Mouse (Mus musculus): ENCODE data around the gene Tmem145.
"Not testable (repeated sequence)": the region's sequence is repeated elsewhere in the genome, so short reads cannot be mapped to it uniquely, and the experiment has no call there.

The Tmem145 gene

DNA sequence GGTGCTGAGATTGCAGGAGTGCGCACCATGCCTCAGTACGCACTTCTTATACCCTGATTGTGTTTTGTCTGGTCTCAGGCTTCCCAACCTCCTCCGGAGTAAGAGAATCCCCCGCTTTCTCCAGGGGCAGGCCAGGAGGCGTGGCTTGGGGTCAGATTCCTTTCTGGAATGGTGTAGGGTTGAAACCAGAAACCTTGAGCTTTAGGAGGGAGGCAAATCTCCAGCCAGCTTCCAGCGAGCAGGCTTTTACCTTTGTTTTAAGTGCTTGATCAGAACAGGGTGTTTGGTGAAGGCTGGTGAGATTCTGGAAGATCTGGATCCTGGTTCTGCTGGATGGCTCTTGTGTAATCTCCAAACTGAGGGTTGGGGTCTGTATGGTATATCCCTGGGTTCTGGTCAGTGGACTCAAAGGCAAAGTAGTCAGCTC, 16.2 kb downstream of the Tmem145 start:
- peak in 1 of 2 experiments; percentile 47 for DNase-seq (ENCODE audit: low spot score in 2 of 2)

DNA sequence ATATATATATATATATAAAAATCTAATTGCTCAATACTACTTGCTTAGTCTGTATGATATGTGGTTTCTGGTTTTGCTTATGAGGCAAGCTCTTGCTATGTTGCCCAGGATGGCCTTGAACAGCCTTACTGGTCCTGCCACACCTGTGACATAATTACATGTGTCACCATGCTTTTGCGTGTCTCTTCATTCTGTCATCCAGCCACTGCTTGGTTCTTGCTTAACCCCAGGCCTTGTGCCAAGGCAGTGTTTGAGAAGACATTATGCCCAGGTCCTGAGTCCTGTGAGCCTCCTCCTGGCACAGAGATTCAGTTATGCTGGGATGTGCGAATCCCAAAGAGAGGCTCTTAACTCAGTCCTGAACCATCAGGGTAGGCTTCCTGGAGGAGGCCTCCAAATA, 17.3 kb downstream of the Tmem145 start:
- no peak for DNase-seq (ENCODE audit: low spot score in 2 of 2)

- not testable (repeated sequence) for DNase-seq (ENCODE audit: low spot score in 2 of 2)
These were observed 19.5 kb downstream of the Tmem145 start for GRCm38 (mm10) chr7:25325431-25325830.

DNA sequence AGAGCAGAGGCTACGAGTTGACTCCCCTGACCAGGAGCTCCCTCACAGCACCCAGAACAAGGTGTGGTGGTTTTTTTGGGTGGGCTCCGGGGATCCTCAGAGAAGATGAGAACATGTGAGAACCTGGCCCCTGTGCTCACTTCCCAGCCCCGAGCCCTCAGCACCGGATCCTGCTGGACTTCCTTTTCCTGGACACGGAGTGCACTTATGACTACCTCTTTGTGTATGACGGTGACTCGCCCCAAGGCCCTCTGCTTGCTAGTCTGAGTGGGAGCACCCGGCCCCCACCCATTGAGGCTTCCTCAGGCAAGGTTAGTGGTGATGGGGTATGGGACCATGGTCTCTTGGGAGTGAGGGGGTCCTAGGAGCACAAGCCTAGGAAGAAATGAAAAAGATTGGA, 20.3 kb downstream of the Tmem145 start:
- DNase-seq (ENCODE audit: low spot score in 2 of 2), result no peak

- peak; percentile 44 to 70 for DNase-seq (ENCODE audit: low spot score in 2 of 2)
These were observed 27.8 kb downstream of the Tmem145 start for GRCm38 (mm10) chr7:25333596-25334307.

DNA sequence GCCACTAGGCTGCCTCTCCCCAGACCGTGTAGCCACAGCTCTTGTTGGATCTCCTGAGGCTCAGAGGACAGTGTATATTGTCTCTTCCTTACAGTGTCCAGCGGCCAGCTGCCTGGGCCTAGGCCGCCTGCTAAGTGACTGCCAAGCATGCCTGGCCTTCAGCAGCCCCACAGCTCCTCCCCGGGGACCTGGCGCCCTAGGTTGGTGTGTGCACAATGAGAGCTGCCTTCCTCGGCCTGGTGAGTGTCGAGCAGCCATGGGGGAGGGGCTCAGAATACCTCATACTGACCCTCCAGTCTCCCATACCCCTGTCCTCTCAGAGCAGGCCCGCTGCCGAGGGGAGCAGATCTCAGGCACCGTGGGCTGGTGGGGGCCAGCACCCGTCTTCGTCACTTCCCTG, 28.6 kb downstream of the Tmem145 start:
- no peak for DNase-seq (ENCODE audit: low spot score in 2 of 2)

- no peak for DNase-seq (ENCODE audit: low spot score in 2 of 2)
These were observed 33.4 kb downstream of the Tmem145 start for GRCm38 (mm10) chr7:25339329-25339728.

DNA sequence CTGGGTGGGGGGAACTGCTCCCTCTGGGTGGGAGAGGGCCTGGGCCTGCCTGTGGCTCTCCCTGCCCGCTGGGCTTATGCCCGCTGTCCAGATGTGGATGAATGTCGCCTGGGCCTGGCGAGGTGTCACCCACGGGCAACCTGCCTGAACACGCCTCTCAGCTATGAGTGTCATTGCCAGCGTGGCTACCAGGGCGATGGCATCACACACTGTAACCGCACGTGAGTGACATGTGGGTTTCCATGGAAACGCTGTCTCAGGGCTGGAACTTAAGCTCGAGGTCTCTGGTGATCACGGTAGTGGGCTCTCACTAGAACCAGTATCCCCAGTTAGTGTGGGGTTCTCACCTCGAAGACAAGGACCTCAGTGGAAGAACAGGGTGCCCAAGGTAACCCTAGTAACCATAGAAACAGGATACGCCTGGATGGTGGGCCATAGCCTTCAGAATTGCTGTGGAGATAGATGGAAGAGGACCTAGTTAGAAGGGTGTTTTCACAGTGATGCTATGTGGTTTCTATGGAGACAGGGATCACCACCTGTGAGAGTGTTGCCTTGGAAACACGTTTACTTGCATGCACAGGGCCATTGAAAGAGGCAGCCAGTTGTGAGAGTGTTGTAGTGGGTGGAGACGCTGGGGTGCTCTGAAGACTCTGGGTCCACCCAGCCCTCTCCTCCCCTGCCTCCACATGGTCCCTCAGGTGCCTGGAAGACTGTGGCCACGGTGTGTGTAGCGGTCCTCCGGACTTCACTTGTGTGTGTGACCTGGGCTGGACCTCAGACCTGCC, 35.3 kb downstream of the Tmem145 start:
- no peak for DNase-seq (ENCODE audit: low spot score in 2 of 2)

- no peak for DNase-seq (ENCODE audit: low spot score in 2 of 2)
These were observed 43.0 kb downstream of the Tmem145 start for GRCm38 (mm10) chr7:25348861-25349260.

DNA sequence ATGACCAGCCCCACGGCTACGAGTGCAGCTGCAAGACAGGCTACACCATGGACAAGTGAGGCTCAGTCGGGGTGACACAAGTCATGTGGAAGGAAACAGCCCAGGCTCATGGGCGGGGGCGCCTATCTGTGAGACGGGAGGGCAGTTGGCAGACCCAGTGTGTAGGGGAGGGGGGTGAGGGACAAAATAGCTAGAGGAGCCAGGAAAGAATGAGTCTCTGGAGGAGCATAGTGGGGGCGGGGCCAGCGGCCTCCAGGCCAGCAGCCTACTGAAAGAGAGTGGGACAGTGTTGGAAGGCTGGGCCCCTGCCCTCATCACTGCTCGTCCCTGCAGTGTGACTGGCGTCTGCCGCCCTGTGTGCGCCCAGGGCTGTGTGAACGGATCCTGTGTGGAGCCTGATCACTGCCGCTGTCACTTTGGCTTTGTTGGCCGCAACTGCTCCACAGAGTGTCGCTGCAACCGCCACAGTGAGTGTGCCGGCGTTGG, 52.9 kb downstream of the Tmem145 start:
- DNase-seq (ENCODE audit: low spot score in 2 of 2), result no peak

DNA sequence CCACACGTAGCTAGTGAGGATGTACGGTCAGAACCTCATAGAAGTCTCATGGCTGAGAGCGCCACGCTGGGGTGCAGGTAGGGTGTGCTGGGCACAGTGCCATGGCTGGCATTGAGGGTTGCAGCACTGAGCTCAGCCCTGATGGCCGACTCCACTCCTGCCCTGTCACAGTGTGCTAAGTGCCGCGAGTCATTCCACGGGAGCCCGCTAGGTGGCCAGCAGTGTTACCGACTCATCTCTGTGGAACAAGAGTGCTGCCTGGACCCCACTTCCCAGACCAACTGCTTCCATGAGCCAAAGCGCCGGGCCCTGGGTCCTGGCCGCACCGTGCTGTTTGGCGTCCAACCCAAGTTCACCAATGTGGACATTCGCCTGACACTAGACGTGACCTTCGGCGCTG, 57.2 kb downstream of the Tmem145 start:
- no peak for DNase-seq (ENCODE audit: low spot score in 2 of 2)

DNA sequence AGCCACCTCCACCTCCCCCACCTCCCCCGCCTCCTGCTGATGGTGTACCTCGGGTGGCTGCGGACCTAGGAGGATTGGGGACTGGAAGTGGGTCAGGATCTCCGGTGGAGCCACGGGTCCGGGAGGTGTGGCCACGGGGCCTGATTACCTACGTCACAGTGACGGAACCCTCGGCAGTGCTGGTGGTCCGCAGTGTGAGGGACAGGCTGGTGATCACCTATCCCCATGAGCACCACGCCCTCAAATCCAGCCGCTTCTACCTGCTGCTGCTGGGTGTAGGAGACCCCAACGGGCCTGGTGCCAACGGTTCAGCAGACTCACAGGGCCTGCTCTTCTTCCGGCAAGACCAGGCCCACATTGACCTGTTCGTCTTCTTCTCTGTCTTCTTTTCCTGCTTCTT, 57.7 kb downstream of the Tmem145 start:
- no peak for DNase-seq (ENCODE audit: low spot score in 2 of 2)

Measured in urinary bladder, postnatal 36 days (tissue).